Mouse (Mus musculus) erythroblast, embryonic 14.5 days (primary cell): ENCODE data around the gene Npas2.

Experiments
- GATA1 ChIP-seq: IDR thresholded peaks from 2 replicates; pipeline ENCODE4 v1.6.1; 2012; ENCODE audit warnings: low read length, inconsistent platforms, mixed read lengths
- TAL1 ChIP-seq: IDR thresholded peaks from 3 replicates; pipeline ENCODE4 v1.6.1; 2012; ENCODE audit warnings: low read length, inconsistent platforms, mixed read lengths

DNA sequence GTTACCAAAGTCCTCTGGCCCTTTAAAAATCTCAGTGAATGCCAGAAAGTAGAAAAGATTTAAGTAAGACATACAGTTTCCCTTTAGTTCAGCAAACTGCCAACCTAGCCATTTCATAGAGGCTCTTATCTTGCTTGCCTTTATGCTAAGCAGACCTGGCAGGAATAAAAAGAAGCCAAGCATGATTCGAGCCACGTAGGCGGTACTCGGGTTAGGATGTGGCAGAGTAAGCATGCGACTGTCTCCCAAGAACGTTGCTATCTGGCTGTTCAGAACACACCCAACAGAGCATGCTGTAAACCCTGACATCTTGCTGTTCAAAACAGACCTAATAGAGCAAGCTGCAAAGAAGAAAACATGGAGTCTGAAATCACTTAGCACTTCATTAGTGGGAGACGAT is 125.3 kb downstream of the Npas2 start:
- TF ChIP-seq GATA1: no peak
- no peak for TF ChIP-seq TAL1
